Mouse (Mus musculus) naive thymus-derived CD4-positive, alpha-beta T cell, adult 2 months (primary cell): Measurements from ENCODE around the gene Ncam1.

Experiments
- DNase-seq: peaks from one replicate; pipeline ENCODE4 v3.0.0-alpha.2; 2011; ENCODE audit warnings: low read depth

The Ncam1 gene

DNA sequence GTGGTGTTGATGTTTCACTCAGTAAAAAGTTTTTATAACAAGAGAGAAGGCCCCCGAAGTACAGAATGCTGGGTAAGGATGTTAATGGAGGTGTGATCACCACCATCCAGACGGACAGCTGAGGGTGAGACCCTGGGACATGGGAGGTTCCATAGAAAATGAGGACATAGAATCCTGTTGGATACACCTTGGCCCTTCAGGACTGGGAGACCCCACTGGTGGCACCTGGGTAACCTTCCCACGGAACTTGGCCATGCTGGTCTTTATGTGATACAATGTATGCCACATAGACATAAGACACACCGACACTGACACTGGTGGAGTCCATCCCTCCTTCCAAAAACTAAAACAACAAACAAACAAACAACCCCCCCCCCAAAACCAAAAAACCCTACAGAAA, 296.5 kb downstream of the Ncam1 start:
- no peak for DNase-seq

DNA sequence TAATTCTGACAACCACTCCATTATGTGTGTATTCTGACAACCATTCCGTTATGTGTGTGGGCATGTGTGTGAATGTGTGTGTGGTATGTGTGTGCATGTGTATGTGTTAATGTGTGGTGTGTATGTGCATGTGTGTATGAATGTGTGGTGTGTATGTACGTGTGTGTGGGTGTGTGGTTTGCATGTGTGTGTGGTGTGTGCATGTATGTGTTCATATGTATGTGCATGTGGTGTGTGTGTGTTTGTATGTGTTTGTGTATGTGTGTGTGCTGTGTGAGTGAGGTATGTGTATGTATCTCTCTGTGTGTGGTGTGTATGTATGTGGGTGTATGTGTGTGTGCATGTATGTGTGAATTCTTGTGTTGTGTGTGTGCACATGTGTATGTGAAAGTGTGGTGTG, 298.8 kb downstream of the Ncam1 start:
- no peak for DNase-seq

DNA sequence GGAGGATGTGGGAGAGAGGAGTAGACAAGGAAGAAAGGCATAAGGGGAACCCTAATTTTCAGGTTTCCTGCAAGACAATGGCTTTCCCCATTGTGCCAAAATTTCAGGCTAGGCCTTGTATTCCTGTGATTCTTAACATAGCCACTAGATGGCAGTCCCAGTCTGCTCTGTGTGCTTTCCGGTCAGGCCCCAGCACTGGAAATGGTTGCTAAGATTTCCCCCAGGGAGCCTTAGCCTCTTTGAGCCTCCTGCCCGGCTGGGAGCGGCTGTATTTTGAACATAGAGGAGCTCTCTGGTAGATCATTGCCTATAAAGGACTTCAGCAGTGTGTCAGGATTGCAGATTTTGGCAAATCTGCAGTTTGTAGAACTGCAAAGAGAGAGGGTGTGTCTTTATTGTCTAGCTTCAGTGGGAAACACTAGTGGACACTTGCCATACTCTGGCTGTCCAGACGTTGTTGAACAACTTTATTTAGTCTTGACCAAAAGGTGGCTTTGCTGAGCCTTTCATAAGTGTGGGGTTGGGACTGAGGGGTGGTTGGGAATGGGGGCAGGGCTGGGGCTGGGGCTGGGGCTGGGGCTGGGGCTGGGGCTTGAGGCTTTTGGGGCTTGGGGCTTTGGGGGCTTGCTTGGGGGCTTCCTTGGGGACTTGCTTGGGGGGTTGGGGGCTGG, 304.6 kb downstream of the Ncam1 start:
- DNase-seq, result peak; percentile 60

- no peak for DNase-seq
Measured at GRCm38 (mm10) chr9:49490609-49491008, 308.1 kb downstream of the Ncam1 start.

- peak; percentile 75 for DNase-seq
Measured at GRCm38 (mm10) chr9:49488912-49489895, 309.5 kb downstream of the Ncam1 start.

DNA sequence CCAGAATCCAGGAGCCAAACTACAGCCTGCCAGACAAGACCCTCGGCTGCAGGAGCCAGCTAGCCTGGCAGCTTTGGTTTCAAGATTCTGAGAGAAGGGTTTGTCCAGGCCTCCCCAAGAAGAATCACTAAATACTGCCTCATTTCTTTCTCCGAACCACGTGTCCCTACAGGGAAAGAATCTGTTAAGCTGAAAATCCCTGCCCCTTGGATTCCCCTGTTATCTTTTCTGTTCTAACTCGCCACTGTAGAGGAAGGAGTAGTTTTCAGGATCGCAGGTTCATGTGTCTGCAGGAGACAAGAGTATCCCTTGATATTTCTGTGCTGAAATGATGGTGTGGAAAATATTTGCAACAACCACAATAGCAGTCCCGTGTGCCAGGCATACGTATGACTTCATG, 310.5 kb downstream of the Ncam1 start:
- DNase-seq, result no peak

- DNase-seq, result no peak
Measured at GRCm38 (mm10) chr9:49487657-49487943, 311.1 kb downstream of the Ncam1 start.

DNA sequence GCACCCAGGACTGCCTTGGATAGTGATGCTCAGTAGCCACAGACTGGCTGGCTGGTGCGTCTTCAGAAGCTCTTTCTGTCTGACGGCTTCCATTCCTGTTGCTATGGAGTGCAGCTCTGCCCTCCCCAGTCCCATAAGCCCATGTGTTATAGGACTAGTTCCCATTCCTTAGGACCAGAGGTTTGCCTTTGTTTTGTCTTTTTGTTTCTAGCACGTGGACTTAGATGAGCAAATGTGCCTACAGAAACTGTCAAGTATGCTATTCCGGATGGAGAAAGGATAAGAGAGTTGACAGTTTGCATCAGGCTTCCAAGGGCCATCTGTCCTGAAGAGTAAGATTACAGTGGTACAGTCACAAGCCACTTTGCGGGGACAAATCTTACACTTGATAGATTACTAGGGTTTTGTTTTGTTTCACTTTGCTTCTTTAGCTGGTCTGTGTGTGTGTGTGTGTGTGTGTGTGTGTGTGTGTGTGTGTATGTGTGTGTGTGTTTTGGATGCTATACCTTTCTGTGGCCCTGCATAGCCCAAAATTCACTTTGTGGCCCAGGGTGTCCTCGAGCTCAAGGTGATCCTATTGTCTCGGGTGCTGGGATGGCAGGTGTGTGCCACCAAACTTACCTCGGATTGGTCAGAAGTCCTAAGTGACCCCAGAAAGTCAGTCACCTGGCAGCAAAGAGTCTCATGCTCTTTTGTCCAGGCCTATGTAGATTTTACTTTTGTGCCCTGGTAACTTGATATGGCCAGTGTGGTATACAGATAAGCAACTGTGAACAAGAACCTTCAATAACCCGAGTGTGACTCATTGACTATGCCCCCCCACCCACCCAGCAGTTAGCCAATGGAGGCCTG, 311.7 kb downstream of the Ncam1 start:
- no peak for DNase-seq

DNA sequence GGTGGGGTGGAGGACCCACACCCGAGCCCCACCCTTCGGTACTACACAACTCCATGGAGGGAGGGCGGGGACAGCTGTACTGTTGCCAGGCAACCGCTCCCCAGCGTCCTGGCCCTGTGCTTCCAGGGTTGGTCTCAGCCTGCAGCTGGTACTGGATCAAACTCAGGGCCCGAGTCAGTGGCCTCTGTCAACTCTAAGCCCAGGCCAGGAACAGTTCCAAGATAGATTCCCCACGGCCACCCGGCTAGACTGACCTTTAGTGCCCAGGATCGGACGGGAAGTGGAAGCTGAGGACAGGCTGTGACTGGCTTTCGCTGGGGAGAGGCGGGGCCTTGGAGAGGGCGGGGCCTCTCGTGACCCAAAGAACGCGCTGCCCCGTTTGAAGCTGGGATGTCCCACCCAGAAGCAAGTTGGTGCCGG, 312.8 kb downstream of the Ncam1 start, which contains the start of gene Ttc12:
Ttc12 (minus strand) TSS at position 334 of the 420 bp plus-strand sequence.
- peak; percentile 38 for DNase-seq

DNA sequence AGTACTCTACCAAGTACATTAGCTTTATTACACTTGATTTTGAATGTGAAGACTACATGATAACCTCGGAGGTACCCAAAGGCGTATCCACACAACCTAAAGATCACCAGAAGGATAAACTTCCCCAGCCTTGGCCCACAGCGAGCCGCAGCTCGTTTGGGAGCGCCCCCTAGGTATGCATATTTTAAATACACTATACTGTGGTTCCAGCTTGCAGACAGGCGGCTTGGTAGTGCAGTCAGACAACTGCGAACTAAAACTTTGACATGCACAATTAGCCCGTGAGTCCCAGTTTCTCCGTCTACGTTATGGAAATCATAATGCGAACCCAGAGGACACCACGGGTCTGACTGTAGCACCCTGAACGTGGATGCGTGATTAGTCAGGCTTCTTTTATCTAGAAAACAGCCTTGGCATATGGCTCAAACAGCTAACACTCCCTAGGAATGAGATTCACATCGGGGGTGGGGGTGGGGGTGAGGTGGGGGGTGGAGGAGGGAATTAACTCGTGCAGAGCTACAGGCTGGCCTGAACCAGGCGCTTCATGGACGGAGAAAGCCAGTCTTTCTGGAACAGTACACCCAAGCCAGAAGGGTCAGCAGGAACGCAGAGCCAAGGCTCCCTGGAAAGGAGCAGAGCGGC, 313.4 kb downstream of the Ncam1 start:
- peak; percentile 34 for DNase-seq

DNA sequence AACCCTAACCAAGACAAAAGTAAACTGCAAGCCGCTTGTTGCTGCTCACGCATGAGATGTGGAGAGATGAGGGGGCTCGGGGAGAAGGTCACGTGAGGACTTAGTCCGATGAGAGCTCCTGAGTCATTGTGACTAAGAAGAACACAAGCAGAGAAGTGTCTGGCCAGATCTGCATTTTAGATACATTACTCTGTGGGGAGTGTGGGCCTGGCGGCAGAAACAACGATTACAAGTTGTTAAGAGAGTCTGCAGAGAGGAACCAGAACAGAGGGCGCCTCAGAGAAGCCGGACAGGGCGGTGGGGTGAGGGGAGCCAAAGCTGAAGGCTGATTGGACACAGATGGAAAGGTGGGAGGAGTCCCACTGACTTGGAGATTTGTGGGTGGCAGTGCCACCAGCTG, 315.4 kb downstream of the Ncam1 start:
- no peak for DNase-seq

DNA sequence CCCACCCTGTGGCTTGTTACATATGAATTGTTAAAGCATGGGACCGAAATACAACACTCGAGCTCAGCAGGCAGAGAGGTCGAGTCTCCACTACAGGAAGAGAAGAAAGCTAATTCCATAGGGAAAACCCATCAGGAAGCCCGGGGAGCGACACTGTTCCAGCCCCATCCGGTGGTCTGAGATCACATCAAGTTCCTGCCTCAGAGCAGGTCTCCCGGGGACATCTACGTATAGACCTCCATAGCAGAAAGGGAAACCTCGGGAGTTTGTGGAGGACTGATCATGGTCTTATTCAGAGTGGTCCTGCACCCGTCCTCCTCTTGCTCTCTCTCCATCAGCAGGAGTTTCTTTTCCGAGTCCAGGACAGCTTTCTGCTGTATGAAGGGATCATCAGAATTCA, 326.6 kb downstream of the Ncam1 start:
- no peak for DNase-seq

DNA sequence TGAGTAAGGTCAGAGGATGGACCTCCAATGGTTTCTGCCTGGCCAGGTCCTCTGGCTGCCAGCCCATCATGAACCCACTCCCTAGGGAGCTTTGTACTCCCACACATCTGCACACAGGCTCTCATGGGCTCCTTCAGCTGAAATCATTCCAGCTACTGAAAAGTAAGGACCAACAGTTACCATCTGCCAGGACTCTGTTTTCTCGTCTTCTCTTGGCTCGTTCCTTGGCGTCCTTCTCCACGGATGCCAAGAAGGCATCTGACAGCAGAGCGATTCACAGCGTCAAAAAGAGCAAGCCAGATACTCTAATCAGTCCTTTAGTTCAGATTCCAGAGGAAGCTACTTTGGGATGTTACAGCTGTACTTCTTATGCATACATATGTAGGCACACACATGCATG, 327.8 kb downstream of the Ncam1 start:
- DNase-seq, result no peak

- DNase-seq, result no peak
Measured at GRCm38 (mm10) chr9:49470006-49470405, 328.7 kb downstream of the Ncam1 start.

GRCm38 (mm10) chr9:49456136-49456535, 342.6 kb downstream of the Ncam1 start:
- no peak for DNase-seq

DNA sequence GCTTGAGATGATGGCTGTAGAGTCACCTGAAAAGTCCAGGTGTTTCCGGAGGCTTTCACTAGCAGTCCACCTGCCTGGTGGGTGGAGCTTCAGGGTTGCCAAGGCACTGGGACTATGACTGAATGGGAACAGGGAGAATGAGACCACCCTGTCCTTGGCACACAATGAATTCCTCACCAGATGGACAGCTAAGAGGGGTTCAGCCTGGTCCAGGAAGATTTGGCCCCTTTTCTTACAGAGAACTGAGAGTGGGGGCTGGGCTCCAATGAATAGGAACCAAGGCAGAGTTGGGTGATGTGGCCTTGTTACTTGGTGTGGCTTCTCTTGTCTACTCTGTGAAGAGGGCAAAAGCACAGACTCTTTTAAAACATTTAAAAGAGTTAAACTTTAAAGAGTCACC, 346.3 kb downstream of the Ncam1 start:
- DNase-seq, result no peak
